Mouse (Mus musculus) heart, adult 8-10 months (tissue): Measurements from ENCODE around the gene Rerg. TPM values are rescaled to one million over a fixed set of nuclear protein-coding genes. Genes with fewer than 3 reads are reported as not detected.

Source experiments
- DNase-seq: peaks from one replicate; pipeline ENCODE4 v3.0.0; 2022; ENCODE audit warnings: low spot score
- total RNA-seq, 4 experiments: library from RNA; stranded (reverse); gene quantifications; 2 replicates each; pipeline ENCODE4 v1.2.4; 2022

Gene Rerg
- 1 to 10 TPM; 2.4 to 3.0 (median 2.7) TPM for total RNA-seq

- DNase-seq, result no peak
Observed at GRCm38 (mm10) chr6:137170226-137170625, at the start of gene Rerg. Gene Rerg (minus strand): TSS chr6:137170497.

- DNase-seq, result no peak
Observed at GRCm38 (mm10) chr6:137217841-137218463, 47.7 kb upstream of the Rerg start.

GRCm38 (mm10) chr6:137211441-137211840 lies 41.1 kb upstream of the Rerg start:
- DNase-seq, result no peak

GRCm38 (mm10) chr6:137210991-137211390 lies 40.7 kb upstream of the Rerg start:
- DNase-seq, result no peak

- DNase-seq, result peak; percentile 48
Observed at GRCm38 (mm10) chr6:137209992-137210391, 39.7 kb upstream of the Rerg start.

- DNase-seq, result no peak
Observed at GRCm38 (mm10) chr6:137207126-137207525, 36.8 kb upstream of the Rerg start.

- no peak for DNase-seq
Observed at GRCm38 (mm10) chr6:137205662-137206400, 35.5 kb upstream of the Rerg start.

- DNase-seq, result no peak
Observed at GRCm38 (mm10) chr6:137202661-137203060, 32.4 kb upstream of the Rerg start.

GRCm38 (mm10) chr6:137201578-137201977 lies 31.3 kb upstream of the Rerg start:
- no peak for DNase-seq

GRCm38 (mm10) chr6:137201166-137201565 lies 30.9 kb upstream of the Rerg start:
- DNase-seq, result no peak

GRCm38 (mm10) chr6:137192063-137192462 lies 21.8 kb upstream of the Rerg start:
- no peak for DNase-seq

- DNase-seq, result no peak
Observed at GRCm38 (mm10) chr6:137191026-137191425, 20.7 kb upstream of the Rerg start.

- DNase-seq, result no peak
Observed at GRCm38 (mm10) chr6:137190577-137190976, 20.3 kb upstream of the Rerg start.

GRCm38 (mm10) chr6:137188375-137188926 lies 18.2 kb upstream of the Rerg start:
- no peak for DNase-seq

- DNase-seq, result no peak
Observed at GRCm38 (mm10) chr6:137187426-137187825, 17.1 kb upstream of the Rerg start.

- DNase-seq, result no peak
Observed at GRCm38 (mm10) chr6:137180636-137181035, 10.3 kb upstream of the Rerg start.

GRCm38 (mm10) chr6:137180115-137180514 lies 9.8 kb upstream of the Rerg start:
- no peak for DNase-seq

- DNase-seq, result no peak
Observed at GRCm38 (mm10) chr6:137179026-137179425, 8.7 kb upstream of the Rerg start.

- no peak for DNase-seq
Observed at GRCm38 (mm10) chr6:137170646-137171045, 349 bp upstream of the Rerg start.

- DNase-seq, result peak; percentile 82
Observed at GRCm38 (mm10) chr6:137169171-137169968, 927 bp downstream of the Rerg start.

- no peak for DNase-seq
Observed at GRCm38 (mm10) chr6:137166843-137167242, 3.5 kb downstream of the Rerg start.

GRCm38 (mm10) chr6:137163571-137163970 lies 6.7 kb downstream of the Rerg start:
- DNase-seq, result no peak
